Mouse (Mus musculus): ENCODE data around the gene H2al1i.
"Not testable (repeated sequence)": the region's sequence is repeated elsewhere in the genome, so short reads cannot be mapped to it uniquely, and the experiment has no call there.

Gene H2al1i

DNA sequence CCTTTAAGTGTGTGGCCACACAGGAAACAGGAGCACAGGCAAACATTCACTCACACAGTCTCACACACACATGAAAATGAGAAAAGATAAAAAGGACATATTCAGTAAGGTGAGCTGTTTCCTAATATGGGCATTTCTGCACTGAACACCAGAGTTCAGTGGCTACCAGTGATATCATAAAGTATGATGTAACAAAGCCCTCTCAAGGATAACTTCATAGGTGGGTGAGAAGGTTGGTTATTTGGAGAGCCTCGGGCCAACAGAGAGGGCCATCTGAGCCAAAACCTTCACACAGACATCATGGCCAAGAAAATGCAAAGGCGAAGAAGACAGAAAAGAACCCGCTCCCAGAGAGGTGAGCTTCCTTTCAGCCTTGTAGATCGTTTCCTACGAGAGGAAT, at the start of gene H2al1i:
Gene H2al1i (plus strand): TSS at position 301 of the 400 bp plus-strand sequence.
- not testable (repeated sequence) for DNase-seq

DNA sequence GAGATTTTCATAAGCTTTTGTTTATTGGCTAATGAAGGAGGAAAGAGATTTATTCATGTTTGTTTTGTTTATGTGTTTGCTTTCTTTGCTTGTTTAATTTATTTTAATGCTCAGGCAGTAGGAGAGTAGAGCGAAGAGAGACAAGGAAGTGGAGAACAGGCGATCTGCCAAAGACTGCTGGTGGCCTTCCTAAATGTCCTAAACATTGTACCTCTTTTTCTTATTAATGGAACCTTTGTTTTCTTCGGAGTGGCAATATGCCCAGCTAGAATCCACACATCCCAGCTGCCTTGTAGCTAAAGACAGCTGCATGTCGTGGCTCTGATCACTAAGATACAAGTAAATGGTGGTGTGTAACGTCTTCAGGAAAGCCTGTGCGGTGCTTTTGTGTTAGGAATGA, 47.4 kb upstream of the H2al1i start:
- DNase-seq = no peak

DNA sequence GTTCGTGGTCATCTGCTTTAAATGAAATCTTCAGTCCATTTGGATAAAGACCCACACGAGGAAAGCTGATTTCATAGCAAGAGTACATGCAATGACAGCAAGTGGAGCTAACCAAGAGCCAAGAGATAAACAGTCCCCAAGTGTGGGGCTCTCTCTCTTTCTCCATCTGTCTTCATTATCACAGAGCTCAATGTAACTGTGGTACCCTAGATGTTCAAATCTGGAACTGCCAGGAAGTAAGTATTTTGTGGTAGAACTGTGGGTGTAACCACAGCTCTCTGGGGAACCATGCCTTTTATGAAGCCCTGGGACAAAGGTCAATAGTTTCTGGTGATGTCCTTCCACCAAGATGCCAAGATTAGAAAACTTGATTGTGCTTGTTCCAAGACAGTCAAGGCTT, 43.7 kb upstream of the H2al1i start:
- DNase-seq = no peak

DNA sequence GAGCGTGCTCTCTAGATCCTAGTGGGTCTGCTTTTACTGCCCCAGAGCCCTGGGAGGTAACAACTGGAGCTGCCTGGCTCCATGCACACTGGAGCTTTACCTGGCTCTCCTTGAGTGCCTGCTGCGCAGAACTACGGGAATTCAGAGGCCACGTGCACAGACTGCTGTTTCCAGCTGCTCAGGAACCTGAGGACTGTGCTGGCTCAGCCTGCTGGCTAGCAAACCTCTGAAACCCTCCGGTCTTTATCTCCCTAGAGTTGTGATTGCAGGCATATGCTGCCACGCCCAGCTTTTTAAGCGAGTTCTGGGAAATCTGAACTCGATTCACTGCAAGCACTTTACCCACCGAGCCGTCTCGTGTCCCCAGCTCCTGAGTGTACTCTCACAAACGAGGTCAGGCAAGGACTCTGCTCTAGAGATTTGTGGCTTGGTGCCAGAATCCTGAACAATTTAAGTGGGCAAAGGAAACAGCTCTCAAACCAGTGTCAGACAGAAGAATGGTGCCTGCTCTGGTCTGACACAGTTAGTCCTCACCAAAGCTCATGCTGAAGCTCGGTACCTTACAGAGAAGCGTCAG, 36.1 kb upstream of the H2al1i start:
- DNase-seq = no peak

DNA sequence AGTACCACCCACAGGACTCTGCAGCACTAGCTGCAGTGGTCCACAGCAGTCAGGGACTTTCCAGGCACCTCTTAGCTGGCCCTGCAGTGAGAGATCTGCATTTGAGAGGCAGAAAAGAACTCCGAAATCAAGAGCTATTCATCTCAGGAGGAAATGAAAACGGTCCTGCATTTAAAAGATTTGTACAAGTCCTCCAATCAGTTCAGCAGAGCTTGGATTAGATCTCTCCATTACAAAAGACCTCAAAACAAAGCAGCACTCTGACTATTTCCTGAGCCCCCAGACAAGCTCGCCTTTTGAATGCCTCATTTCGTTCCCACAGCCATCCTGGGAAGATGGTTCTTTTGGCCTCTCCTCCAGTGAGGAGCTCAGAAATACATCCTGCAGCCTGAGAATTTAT, 35.2 kb upstream of the H2al1i start:
- no peak for DNase-seq

DNA sequence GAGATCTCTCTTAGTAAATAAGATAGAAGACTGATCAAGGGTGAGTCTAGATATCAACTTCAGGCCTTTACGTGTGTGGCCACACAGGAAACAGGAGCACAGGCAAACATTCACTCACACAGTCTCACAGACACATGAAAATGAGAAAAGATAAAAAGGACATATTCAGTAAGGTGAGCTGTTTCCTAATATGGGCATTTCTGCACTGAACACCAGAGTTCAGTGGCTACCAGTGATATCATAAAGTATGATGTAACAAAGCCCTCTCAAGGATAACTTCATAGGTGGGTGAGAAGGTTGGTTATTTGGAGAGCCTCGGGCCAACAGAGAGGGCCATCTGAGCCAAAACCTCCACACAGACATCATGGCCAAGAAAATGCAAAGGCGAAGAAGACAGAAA, 25.5 kb upstream of the H2al1i start, which contains the start of gene H2al1a:
Gene H2al1a (plus strand): TSS at position 301 of the 400 bp plus-strand sequence.
- DNase-seq = not testable (repeated sequence)

DNA sequence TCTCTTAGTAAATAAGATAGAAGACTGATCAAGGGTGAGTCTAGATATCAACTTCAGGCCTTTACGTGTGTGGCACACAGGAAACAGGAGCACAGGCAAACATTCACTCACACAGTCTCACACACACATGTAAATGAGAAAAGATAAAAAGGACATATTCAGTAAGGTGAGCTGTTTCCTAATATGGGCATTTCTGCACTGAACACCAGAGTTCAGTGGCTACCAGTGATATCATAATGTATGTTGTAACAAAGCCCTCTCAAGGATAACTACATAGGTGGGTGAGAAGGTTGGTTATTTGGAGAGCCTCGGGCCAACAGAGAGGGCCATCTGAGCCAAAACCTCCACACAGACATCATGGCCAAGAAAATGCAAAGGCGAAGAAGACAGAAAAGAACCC, 22.3 kb upstream of the H2al1i start, which contains the start of gene H2al1b:
Gene H2al1b (plus strand): TSS at position 301 of the 400 bp plus-strand sequence.
- DNase-seq = not testable (repeated sequence)

DNA sequence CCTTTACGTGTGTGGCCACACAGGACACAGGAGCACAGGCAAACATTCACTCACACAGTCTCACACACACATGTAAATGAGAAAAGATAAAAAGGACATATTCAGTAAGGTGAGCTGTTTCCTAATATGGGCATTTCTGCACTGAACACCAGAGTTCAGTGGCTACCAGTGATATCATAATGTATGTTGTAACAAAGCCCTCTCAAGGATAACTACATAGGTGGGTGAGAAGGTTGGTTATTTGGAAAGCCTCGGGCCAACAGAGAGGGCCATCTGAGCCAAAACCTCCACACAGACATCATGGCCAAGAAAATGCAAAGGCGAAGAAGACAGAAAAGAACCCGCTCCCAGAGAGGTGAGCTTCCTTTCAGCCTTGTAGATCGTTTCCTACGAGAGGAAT, 19.1 kb upstream of the H2al1i start, which contains the start of gene H2al1c:
Gene H2al1c (plus strand): TSS at position 301 of the 400 bp plus-strand sequence.
- DNase-seq = not testable (repeated sequence)

DNA sequence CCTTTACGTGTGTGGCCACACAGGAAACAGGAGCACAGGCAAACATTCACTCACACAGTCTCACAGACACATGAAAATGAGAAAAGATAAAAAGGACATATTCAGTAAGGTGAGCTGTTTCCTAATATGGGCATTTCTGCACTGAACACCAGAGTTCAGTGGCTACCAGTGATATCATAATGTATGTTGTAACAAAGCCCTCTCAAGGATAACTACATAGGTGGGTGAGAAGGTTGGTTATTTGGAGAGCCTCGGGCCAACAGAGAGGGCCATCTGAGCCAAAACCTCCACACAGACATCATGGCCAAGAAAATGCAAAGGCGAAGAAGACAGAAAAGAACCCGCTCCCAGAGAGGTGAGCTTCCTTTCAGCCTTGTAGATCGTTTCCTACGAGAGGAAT, 15.9 kb upstream of the H2al1i start, which contains the start of gene H2al1d:
Gene H2al1d (plus strand): TSS at position 301 of the 400 bp plus-strand sequence.
- not testable (repeated sequence) for DNase-seq

DNA sequence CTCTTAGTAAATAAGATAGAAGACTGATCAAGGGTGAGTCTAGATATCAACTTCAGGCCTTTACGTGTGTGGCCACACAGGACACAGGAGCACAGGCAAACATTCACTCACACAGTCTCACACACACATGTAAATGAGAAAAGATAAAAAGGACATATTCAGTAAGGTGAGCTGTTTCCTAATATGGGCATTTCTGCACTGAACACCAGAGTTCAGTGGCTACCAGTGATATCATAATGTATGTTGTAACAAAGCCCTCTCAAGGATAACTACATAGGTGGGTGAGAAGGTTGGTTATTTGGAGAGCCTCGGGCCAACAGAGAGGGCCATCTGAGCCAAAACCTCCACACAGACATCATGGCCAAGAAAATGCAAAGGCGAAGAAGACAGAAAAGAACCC, 12.8 kb upstream of the H2al1i start, which contains the start of gene H2al1e:
Gene H2al1e (plus strand): TSS at position 301 of the 400 bp plus-strand sequence.
- not testable (repeated sequence) for DNase-seq

DNA sequence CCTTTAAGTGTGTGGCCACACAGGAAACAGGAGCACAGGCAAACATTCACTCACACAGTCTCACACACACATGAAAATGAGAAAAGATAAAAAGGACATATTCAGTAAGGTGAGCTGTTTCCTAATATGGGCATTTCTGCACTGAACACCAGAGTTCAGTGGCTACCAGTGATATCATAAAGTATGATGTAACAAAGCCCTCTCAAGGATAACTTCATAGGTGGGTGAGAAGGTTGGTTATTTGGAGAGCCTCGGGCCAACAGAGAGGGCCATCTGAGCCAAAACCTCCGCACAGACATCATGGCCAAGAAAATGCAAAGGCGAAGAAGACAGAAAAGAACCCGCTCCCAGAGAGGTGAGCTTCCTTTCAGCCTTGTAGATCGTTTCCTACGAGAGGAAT, 9.6 kb upstream of the H2al1i start, which contains the start of gene H2al1f:
Gene H2al1f (plus strand): TSS at position 301 of the 400 bp plus-strand sequence.
- DNase-seq = not testable (repeated sequence)

DNA sequence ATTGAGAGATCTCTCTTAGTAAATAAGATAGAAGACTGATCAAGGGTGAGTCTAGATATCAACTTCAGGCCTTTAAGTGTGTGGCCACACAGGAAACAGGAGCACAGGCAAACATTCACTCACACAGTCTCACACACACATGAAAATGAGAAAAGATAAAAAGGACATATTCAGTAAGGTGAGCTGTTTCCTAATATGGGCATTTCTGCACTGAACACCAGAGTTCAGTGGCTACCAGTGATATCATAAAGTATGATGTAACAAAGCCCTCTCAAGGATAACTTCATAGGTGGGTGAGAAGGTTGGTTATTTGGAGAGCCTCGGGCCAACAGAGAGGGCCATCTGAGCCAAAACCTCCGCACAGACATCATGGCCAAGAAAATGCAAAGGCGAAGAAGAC, 6.5 kb upstream of the H2al1i start, which contains the start of gene H2al1g:
Gene H2al1g (plus strand): TSS at position 301 of the 400 bp plus-strand sequence.
- not testable (repeated sequence) for DNase-seq

DNA sequence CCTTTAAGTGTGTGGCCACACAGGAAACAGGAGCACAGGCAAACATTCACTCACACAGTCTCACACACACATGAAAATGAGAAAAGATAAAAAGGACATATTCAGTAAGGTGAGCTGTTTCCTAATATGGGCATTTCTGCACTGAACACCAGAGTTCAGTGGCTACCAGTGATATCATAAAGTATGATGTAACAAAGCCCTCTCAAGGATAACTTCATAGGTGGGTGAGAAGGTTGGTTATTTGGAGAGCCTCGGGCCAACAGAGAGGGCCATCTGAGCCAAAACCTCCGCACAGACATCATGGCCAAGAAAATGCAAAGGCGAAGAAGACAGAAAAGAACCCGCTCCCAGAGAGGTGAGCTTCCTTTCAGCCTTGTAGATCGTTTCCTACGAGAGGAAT, 3.3 kb upstream of the H2al1i start, which contains the start of gene H2al1h:
Gene H2al1h (plus strand): TSS at position 301 of the 400 bp plus-strand sequence.
- not testable (repeated sequence) for DNase-seq

DNA sequence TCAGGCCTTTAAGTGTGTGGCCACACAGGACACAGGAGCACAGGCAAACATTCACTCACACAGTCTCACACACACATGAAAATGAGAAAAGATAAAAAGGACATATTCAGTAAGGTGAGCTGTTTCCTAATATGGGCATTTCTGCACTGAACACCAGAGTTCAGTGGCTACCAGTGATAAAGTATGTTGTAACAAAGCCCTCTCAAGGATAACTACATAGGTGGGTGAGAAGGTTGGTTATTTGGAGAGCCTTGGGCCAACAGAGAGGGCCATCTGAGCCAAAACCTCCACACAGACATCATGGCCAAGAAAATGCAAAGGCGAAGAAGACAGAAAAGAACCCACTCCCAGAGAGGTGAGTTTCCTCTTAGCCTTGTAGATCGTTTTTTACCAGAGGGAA, 3.1 kb downstream of the H2al1i start, which contains the start of gene H2al1j:
Gene H2al1j (plus strand): TSS at position 301 of the 400 bp plus-strand sequence.
- DNase-seq = not testable (repeated sequence)

DNA sequence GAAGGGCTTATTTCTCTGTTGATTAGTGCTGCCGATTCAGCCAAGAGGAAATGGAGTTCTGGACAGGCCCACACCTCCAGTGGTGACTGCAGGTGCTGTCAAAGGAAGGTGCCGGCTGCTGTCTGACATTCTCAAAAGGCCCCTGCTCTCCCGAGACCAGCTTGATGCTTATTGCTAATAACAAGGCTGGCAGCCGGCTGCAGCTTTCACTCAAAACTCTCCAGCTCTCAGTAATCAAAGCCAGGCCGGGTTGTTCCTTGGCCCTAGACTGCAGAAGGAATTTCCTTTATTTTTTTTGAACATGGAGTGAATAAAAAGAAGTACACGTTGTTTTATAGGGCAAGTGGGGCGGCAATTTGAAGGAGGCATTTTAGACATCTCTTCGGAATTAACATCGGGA, 21.3 kb downstream of the H2al1i start:
- no peak for DNase-seq

DNA sequence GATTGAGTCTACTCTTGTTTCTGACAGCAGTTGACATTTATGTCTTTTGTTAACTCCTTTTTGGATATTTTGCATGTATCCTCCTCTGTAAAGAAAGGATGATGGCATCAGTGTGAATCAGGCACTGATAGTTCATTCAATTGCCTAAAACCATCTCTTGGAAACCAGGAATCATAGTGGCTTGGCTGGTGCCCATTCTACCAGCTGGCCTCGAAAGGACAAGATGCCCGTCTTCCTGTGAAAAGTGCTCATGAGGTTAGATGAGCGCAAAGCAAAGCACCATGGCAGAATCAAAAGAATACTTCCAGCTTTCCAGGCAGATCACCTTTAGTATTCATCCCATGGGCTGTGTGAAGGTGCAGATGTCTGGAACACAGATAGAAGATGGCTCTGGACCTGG, 22.3 kb downstream of the H2al1i start:
- DNase-seq = no peak

DNA sequence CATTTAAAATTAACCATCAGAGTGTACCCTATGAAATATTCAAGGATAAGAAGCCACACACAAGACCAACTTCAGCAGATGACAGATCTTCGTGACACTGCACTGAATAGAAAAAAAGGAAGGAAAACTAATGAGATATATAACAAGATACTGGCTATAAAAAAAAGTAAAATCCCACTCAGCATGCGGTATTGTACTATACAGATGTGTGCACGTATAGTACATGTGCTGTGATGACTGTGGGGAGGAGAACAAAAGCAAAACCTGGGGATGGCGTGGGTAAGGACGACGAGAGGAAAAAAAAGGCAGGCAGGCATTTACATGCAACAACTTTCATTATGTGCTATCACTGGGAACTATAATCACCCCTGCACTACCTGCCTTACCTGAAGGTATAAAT, 36.4 kb downstream of the H2al1i start:
- no peak for DNase-seq

DNA sequence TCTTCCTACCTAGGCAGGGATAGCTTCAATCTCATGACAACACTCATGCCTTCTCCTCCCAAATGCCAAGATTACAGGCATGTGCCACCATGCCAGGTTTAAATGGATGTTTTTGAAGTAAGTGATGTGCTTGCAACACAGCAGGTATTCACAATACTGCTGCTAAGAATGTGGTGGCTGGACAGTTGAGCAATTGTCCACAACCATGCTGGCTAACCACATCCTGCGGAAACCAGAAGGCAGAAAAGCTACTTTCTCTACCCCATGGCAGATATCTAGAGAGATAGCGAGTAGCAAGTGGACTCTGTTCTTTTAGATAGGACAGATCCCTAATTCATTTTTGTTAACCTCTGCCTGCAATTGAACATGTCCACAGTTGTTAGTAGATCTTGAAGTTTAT, 36.8 kb downstream of the H2al1i start:
- no peak for DNase-seq

DNA sequence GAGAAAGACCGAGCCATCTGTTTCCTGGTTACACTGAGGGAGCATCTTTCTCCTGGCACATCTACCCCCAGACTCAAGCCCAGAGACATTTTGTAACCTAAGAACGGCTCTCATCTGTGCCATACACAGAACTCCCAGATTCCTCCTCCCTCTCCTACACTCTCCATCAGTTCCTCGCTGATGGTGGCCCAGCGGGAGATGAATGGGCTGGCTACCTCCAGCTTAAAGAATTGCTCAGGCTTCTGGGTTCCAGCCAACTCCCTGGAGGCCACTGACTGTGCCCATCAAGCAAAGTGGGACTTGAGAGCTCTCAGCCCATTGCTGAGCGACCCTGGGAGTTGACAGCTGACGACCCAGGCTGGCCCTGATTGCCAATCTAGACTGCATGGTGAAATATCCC, 39.4 kb downstream of the H2al1i start:
- no peak for DNase-seq

DNA sequence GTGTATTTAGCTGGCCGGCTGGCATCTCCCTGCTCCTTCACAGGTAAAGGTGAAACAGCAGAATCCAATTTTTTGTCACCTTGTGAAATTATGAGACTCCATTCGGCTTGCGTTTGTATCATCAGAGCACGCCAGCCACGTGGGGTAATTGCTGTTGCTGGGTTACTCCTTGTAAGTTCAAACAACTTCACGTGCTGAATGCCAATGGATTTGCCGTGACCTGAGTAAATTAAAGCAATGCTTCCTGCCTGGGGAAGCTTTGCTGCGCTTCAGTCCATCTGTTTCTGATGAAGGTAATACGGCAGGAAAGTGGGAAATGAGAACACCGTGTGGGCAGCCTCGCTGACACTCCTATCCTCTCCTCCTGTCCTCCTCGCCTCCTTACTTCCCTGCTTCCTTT, 40.7 kb downstream of the H2al1i start:
- no peak for DNase-seq
